Mouse (Mus musculus) liver, embryonic 14.5 days (tissue): ENCODE results near the gene Cd2. TPM values are rescaled to one million over a fixed set of nuclear protein-coding genes. Genes with fewer than 3 reads are reported as not detected.

Source experiments
- ATAC-seq: fragments of 200-750 bp; cut with Nextera tagmentation; 2 replicates; pipeline ENCODE4 v1.8.0; 2017; ENCODE audit warnings: moderate number of reproducible peaks, mild to moderate bottlenecking, moderate library complexity; ENCODE audit not compliant: insufficient read depth
- DNase-seq, 3 experiments: peaks; one replicate each; pipeline ENCODE4 v3.0.0-alpha.2; 2012 to 2013; ENCODE audit warnings: low read depth in 3 of 3, low spot score in 3 of 3
- H3K27ac ChIP-seq: fragments of 300-500 bp; sonication (generic); 2 replicates; pipeline ENCODE4 v1.5.1; 2014; ENCODE audit warnings: moderate library complexity, mild to moderate bottlenecking, control low read depth, inconsistent platforms
- H3K27me3 ChIP-seq: fragments of 300-500 bp; sonication (generic); 2 replicates; pipeline ENCODE4 v1.6.1; 2014; ENCODE audit warnings: mild to moderate bottlenecking, low read length, moderate library complexity; ENCODE audit not compliant: control insufficient read depth, insufficient read depth
- H3K36me3 ChIP-seq: fragments of 300-500 bp; sonication (generic); replicated peaks from 2 replicates; pipeline ENCODE4 v1.6.1; 2014; ENCODE audit warnings: low read depth; ENCODE audit not compliant: control insufficient read depth, insufficient read depth
- H3K4me1 ChIP-seq, 2 experiments: fragments of 200-500 bp in 1 of 2; fragments of 300-500 bp in 1 of 2; sonication (generic) in 1 of 2; replicated peaks; 2 replicates each; pipeline ENCODE4 v1.6.1; 2012 to 2014; ENCODE audit warnings: antibody characterized with exemption in 1 of 2, inconsistent platforms in 1 of 2, low read length in 1 of 2; ENCODE audit not compliant: control insufficient read depth in 2 of 2, insufficient read depth in 2 of 2
- H3K4me2 ChIP-seq: fragments of 300-500 bp; sonication (generic); 2 replicates; pipeline ENCODE4 v1.6.1; 2014; ENCODE audit warnings: low read depth, mild to moderate bottlenecking, control low read depth, moderate library complexity
- H3K4me3 ChIP-seq, 2 experiments: fragments of 200-500 bp in 1 of 2; fragments of 300-500 bp in 1 of 2; sonication (generic) in 1 of 2; 2 replicates each; pipeline ENCODE4 v1.5.1; 2012 to 2014; ENCODE audit warnings: low read depth in 2 of 2, low read length in 2 of 2, mild to moderate bottlenecking in 2 of 2, control low read depth in 1 of 2, inconsistent platforms in 1 of 2, moderate library complexity in 1 of 2; ENCODE audit not compliant: insufficient read depth in 1 of 2
- H3K9ac ChIP-seq: fragments of 300-500 bp; sonication (generic); replicated peaks from 2 replicates; pipeline ENCODE4 v1.6.1; 2014; ENCODE audit warnings: mild to moderate bottlenecking, control low read depth, moderate library complexity
- H3K9me3 ChIP-seq: fragments of 300-500 bp; sonication (generic); 2 replicates; pipeline ENCODE4 v1.6.1; 2016; ENCODE audit warnings: low read length, mixed read lengths; ENCODE audit not compliant: control insufficient read depth
- CTCF ChIP-seq: IDR thresholded peaks from 2 replicates; pipeline ENCODE4 v1.5.1; 2016; ENCODE audit warnings: antibody characterized with exemption, low read depth, control low read depth
- EP300 ChIP-seq: IDR thresholded peaks from 2 replicates; pipeline ENCODE4 v1.6.1; 2016; ENCODE audit warnings: antibody characterized with exemption, low read depth
- WGBS: fragments of 180-500 bp; shearing (Covaris S2); extraction: QIAGEN DNeasy Blood & Tissue Kit; methylation state at CpG from one replicate; pipeline ENCODE4 v1.1.7; 2014; ENCODE audit not compliant: insufficient replicate concordance; 5-methylcytosine and 5-hydroxymethylcytosine counted together
- polyA plus RNA-seq, 2 experiments: library from polyadenylated mRNA; depleted of rRNA in 1 of 2; stranded (reverse) in 1 of 2; unstranded in 1 of 2; fragments of >200 nt; fragmentation: Nextera tagmentation in 1 of 2; extraction: Ambion mirVana in 1 of 2; gene quantifications; 2 replicates each; pipeline versions ENCODE4 v1.2.1 to v1.2.3; 2012 to 2014

Gene Cd2
- polyA plus RNA-seq, 2 experiments = not detected

GRCm38 (mm10) chr3:101258976-101259375 is 28.8 kb downstream of the Cd2 start:
- no peak for DNase-seq
- 36% methylated on average over 2 of the region's 2 CpGs for WGBS
- no peak overlapping the region for H3K9ac ChIP-seq
- no peak for TF ChIP-seq EP300
- TF ChIP-seq CTCF = no peak
- no peak overlapping the region for H3K4me2 ChIP-seq
- H3K4me3 ChIP-seq = no peak overlapping the region
- H3K4me1 ChIP-seq = no peaks in the 10 kb centered on the region
- H3K27me3 ChIP-seq = no peaks in the 10 kb centered on the region; the same call in 1 of the 2 replicates
- no peak overlapping the region for H3K27ac ChIP-seq
- no peaks in the 10 kb centered on the region for H3K9me3 ChIP-seq
- H3K36me3 ChIP-seq = no peaks in the 10 kb centered on the region
- ATAC-seq = no peak

GRCm38 (mm10) chr3:101256090-101256489 is 31.6 kb downstream of the Cd2 start:
- Histone ChIP-seq H3K4me2 (no peak overlapping the region), H3K27ac (no peak overlapping the region), H3K9ac (no peak overlapping the region), H3K27me3 (no peaks in the 10 kb centered on the region; the same call in 1 of the 2 replicates), H3K9me3 (no peaks in the 10 kb centered on the region), H3K36me3 (no peaks in the 10 kb centered on the region), H3K4me1 (no peaks in the 10 kb centered on the region), H3K4me3 (no peak overlapping the region)
- TF ChIP-seq EP300 (no peak), CTCF (no peak)
- DNase-seq (no peak), ATAC-seq (no peak)
- 71% methylated on average over 8 of the region's 8 CpGs for WGBS

- TF ChIP-seq EP300 (no peak), CTCF (no peak)
- H3K27ac ChIP-seq = no peak overlapping the region
Measured at GRCm38 (mm10) chr3:101252141-101252540, 35.6 kb downstream of the Cd2 start.

GRCm38 (mm10) chr3:101249846-101250245 is 37.9 kb downstream of the Cd2 start:
- Histone ChIP-seq H3K9me3 (no peaks in the 10 kb centered on the region), H3K9ac (no peak overlapping the region), H3K4me3 (no peak overlapping the region), H3K27me3 (no peaks in the 10 kb centered on the region), H3K4me2 (no peak overlapping the region), H3K27ac (no peak overlapping the region), H3K4me1 (no peaks in the 10 kb centered on the region), H3K36me3 (no peaks in the 10 kb centered on the region)
- ATAC-seq (no peak), DNase-seq (no peak)
- TF ChIP-seq EP300 = no peak
- no peak for TF ChIP-seq CTCF
- WGBS = 57% methylated on average over 6 of the region's 6 CpGs

More at GRCm38 (mm10) chr3:101252141-101252540, 35.6 kb downstream of the Cd2 start:
- ATAC-seq (no peak), DNase-seq (no peak)
- no peaks in the 10 kb centered on the region for H3K27me3 ChIP-seq
- no peak overlapping the region for H3K9ac ChIP-seq
- H3K36me3 ChIP-seq = no peaks in the 10 kb centered on the region
- no peak overlapping the region for H3K4me2 ChIP-seq
- H3K9me3 ChIP-seq = no peaks in the 10 kb centered on the region
- 64% methylated on average over 8 of the region's 8 CpGs for WGBS
- no peaks in the 10 kb centered on the region for H3K4me1 ChIP-seq
- no peak overlapping the region for H3K4me3 ChIP-seq

- ATAC-seq = no peak
Measured at GRCm38 (mm10) chr3:101245212-101245611, 42.5 kb downstream of the Cd2 start.

More at GRCm38 (mm10) chr3:101245212-101245611, 42.5 kb downstream of the Cd2 start:
- DNase-seq = no peak
- Histone ChIP-seq H3K4me2 (no peak overlapping the region), H3K27me3 (no peaks in the 10 kb centered on the region), H3K9ac (no peak overlapping the region), H3K27ac (no peak overlapping the region), H3K9me3 (no peaks in the 10 kb centered on the region), H3K36me3 (no peaks in the 10 kb centered on the region), H3K4me1 (no peaks in the 10 kb centered on the region), H3K4me3 (no peak overlapping the region)
- TF ChIP-seq CTCF = no peak
- WGBS = 46% methylated on average over 3 of the region's 3 CpGs
